Mouse (Mus musculus): ENCODE results near the gene Zdhhc7. TPM values are rescaled to one million over a fixed set of nuclear protein-coding genes. Genes with fewer than 3 reads are reported as not detected.

Gene Zdhhc7
- total RNA-seq, 1 experiment from 2014 or later, result 19.6 TPM

DNA sequence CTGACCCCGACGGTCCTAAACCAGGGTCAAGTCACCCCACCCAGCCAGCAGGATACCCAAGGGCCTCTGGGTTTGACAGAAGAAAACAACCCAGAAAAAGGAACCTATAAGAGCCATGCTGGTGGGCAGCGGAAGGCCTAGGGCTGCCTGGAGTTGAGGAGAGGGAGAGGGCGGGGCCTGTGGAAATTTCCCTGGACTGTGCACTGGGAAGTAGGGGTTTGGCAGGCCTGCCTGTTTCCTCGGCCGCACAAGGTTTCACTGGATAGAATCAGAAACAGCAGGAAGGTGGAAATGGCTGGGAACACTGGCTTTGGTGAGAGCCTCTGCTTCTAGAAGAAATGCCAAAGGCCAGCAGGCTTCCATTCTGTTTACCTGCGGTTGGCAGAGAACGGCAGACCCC, 28.5 kb downstream of the Zdhhc7 start:
- ATAC-seq (replicated peaks; ENCODE audit: low read depth, poor library complexity, severe bottlenecking), result no peak

DNA sequence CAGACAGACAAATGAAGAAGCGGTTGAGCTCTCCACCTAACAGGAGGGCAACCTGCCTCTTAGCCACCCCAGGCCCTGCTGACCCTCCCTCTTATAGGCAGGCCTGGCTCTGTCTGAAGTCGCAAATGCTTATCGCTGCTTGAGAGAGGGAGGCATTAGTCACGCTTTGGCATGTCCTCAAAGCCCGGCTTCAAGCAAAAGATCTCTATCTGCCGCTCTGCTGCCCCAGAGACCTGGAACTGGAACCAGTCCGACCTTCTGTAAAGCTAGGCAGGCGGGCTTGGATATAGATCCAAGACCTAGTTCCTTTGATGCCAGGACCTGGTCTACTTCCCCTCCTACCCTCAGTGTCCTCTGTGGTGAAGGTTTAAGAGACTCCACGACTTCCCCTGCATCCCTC, 29.0 kb downstream of the Zdhhc7 start:
- ATAC-seq (replicated peaks; ENCODE audit: low read depth, poor library complexity, severe bottlenecking), result no peak

DNA sequence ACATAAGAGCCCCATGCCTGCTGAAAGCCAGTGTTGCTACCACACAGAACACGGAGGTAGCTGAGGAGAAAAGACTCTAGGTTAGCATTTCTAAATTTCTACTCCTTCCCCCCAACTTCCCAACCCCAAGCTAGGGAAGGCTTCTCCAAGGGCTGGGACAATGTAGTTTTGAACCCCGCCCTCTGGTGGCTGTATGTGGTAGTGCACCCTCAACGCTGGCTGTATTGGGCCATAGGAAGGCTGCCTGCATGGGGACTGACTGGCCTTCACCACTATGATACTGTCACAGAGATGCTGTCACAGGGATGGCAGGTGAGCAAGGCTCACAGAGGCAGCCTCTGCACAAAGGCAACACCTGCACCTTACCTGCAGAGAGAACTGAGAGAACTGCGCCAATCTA, 29.6 kb downstream of the Zdhhc7 start:
- ATAC-seq (replicated peaks; ENCODE audit: low read depth, poor library complexity, severe bottlenecking), result peak; percentile 88

DNA sequence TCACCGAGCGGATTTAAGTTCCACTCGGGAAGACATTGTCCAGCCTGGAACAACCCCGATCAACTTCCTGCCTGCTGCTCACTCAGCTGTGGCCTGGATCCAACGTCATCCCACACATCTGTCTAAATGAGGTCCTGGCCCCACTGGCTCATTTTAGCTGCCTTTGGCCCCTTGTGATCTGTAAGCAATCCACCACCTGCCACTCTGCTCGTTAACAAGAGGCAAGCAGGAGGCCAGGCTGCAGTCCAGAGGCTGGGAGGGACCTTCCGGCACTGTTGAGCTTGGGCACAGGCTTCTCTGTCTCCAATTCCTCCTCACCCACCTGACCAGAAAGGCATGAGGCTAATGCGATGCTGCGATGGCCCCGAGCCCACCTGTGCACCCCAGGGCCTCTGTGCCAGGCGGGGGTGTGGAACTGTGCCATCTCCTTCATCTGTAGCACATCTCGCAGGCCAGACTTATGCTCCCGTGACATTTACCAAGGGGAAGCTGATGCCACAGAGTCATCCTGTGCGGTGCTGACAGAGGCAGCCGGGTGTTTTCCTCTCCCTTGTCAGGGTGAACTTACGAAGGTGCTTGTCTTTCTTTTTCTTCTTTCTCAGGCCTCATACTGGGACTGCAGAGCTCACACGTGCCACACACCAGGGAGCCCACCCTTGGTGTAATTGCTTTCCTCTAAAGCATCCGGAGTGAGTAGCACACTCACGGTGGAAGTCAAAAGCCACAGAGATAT, 33.2 kb downstream of the Zdhhc7 start:
- ATAC-seq (replicated peaks; ENCODE audit: low read depth, poor library complexity, severe bottlenecking), result no peak

DNA sequence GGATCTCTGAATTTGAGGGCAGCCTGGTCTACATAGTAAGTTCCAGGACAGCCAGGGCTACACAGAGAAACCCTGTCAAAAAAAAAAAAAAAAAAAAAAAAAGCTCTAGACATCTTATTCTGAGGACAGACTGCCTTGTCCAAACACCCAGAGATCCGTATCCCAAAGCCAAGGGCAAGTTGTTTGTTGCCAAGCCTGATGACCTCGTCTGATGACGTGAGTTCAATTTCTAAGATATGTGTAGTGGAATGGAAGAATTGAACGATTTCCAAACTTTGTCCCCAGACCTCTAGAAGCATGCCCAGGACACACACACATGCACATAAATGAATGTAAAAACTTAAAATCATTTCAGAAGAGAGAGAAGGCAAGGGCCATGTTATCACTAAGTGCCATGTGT, 35.1 kb downstream of the Zdhhc7 start:
- no peak for ATAC-seq (replicated peaks; ENCODE audit: low read depth, poor library complexity, severe bottlenecking)

DNA sequence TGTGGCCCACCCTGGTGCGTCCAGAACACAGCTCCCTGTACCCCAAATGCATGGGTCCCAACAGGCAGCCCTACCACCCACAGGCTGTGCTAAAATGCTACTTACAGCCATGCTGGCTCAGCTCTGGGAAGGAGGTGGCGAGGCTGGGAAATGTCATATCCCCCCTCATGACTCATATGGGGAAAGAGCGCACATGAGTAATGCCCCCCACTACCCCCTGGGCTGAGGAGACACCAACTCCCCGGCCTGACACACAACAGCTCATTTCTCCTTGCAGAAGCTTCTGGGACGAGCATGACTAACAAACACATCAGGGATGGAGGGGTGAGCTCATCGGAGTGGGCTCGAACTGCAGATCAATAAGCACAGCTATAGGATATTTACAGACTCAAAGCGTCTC, 35.7 kb downstream of the Zdhhc7 start:
- ATAC-seq (replicated peaks; ENCODE audit: low read depth, poor library complexity, severe bottlenecking), result no peak

DNA sequence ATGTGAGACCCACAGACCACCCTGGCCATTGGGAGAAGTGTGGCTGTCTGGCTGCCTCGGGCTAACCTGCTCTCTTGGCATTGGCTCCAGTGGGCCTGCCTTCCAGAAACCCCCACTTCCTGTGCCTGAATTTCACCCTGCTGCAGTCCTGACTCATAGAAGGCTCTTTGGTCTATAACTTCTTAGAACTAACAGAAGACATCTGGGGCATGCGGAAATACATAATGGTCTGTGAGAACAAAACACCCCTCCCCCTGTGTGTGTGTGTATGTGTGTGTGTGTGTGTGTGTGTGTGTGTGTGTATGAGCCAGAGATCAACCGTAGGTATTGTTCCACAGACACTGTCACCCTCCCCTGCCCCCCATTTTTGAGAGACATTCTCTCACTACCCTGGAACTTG, 38.0 kb downstream of the Zdhhc7 start:
- ATAC-seq (replicated peaks; ENCODE audit: low read depth, poor library complexity, severe bottlenecking), result no peak

DNA sequence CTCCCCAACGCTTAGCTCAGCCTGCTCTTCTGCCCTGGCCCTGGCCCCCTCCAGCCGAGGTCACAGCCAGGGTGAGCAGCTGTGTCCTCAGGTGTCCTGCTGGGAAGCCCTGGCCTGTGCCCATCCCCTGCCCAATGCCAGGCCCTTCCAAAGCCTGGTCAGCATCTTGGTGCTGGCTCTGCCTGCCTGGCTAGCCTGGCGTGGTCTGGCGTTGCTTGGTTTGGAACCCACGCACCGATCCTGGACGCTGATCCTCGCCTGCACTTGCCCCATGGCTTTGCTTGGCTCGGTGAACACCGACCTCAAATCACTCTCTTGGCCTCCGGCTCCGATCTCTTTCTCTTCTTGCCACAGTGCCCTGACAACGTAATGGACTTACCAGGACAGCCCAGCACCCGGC, 38.5 kb downstream of the Zdhhc7 start:
- no peak for ATAC-seq (replicated peaks; ENCODE audit: low read depth, poor library complexity, severe bottlenecking)

DNA sequence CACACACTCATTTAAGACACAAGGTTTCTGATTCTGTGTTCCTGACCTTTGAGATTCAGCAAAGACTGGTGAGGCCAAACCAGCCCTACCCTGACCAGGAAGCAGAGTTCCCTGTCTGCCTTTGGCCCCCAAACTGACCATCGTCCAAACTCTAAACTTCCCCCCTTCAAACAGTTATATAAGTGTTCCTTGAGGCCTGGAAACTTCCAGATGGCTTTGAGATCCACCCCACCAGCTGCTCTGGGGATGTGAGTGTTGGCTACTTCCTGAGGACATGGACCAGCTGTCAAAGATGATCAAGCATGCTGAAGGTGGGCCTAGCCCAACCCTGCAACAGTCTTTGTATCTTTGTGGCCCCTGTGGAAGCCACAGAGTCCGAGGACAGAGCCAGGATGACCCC, 44.2 kb downstream of the Zdhhc7 start:
- ATAC-seq (replicated peaks; ENCODE audit: low read depth, poor library complexity, severe bottlenecking), result no peak

DNA sequence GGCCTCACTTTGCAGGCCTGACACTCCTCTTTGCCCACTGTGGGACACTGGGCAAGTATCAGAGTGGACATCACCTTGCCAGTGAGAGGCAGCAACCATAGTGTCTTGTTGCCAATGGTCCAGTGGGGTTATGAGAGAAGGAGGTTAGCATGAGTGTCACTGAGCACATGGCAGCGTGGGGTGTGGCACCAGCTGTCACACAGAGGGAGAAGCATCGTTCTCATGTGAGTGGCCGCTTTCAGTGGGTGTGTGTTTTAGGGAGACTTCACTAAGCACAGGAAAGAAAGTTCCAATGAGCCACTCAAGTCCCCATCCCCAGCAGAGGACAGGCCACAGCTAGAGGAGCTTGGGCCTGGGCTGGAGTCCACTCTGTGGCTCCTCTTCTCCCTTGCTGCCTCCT, 46.4 kb downstream of the Zdhhc7 start:
- no peak for ATAC-seq (replicated peaks; ENCODE audit: low read depth, poor library complexity, severe bottlenecking)

DNA sequence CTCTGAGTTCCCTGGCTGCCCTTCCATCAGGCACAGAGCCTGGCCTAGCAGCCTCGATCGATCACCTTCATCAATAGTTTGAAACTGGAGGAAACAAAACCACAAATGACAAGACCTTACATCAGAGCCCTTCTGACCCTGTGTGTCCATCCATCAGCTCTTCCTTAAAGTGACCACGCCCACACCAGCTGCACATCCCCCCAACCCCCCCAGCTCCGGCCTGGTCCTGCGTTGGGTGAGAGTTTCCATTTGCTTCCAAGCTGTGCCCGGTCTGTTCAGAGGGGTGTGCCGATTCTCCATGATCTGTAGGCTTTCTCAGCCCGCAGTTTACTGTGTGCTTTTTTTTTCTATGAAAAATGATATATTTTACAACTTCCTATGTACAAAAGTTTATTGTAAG, 49.0 kb downstream of the Zdhhc7 start:
- ATAC-seq (replicated peaks; ENCODE audit: low read depth, poor library complexity, severe bottlenecking), result no peak

DNA sequence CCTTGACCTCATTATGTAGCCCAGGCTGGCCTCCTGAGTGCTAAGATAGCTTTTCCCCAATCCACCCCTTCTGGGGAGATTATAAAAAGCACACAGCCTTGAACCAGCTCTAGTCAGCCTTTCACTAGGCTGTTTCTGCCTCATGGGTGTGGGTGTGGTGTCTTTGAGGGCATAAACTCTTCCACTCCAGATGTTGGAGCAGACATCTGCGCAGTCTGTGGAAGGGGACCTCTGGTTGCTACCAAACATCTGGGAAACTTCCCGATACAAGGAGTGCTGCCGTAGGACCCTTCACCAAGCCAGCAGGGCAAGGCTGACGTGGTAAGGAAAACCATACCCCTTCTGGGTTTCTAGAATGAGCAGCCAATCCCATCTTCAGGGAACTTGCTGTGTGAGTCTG, 49.4 kb downstream of the Zdhhc7 start:
- ATAC-seq (replicated peaks; ENCODE audit: low read depth, poor library complexity, severe bottlenecking), result no peak

DNA sequence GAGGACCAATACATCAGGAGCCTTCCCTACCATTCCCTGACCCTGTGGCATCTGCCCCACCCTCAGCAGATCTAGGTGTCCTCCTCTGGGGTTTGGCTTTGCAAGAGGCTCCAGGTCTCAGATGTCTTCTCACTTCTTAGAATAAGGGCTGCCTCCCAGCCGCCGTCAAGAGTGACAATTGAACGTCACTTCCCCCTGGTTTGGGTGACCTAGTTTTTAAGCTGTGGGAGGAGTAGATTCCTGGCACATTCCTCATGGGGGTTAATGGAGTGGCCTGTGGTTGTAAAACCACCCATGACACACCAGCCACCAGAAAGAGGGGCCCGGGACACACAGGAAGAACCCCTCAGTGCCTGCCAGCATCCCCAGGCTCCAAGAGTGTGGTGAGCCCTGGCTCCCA, 50.3 kb downstream of the Zdhhc7 start:
- peak; percentile 45 for ATAC-seq (replicated peaks; ENCODE audit: low read depth, poor library complexity, severe bottlenecking)

DNA sequence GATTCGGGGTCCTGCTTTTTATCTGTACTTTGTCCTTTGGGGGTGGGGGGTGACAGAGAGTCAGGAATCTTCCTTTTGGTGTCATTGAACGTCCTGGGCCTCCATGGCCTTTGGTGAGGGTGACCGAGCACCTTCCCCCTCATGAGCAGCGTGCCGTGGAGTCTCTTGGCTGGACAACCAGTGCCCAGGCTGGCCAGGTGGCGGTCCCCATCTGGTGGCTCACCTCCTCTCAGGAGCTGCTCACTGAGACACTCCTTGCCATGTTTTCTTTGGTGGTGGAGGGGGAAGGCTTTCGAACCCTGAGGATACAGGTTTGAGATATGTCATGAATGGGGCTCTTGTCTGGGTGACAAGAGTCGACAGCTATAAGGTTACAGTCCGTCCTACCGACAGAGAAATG, 50.9 kb downstream of the Zdhhc7 start:
- ATAC-seq (replicated peaks; ENCODE audit: low read depth, poor library complexity, severe bottlenecking), result peak; percentile 28

DNA sequence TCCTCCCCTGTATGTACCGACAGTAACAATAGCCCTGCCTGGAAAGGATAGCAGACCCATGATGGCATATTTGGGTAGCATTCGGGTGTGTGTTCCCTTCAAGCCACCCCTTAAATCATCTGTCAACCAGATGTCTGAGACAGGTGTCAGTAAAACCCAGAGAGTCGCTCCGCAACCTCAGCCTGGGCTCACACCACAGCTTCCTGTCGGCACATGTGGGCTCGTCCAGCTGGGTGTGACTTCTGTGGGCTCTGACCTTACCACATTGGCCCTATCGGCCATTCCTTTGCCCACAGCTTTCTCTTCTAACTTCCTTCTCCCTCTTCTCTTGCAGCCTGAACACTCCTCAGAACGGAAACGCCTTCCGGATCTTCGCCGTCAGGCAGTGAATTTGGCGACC, 51.3 kb downstream of the Zdhhc7 start:
- peak; percentile 86 for ATAC-seq (replicated peaks; ENCODE audit: low read depth, poor library complexity, severe bottlenecking)

DNA sequence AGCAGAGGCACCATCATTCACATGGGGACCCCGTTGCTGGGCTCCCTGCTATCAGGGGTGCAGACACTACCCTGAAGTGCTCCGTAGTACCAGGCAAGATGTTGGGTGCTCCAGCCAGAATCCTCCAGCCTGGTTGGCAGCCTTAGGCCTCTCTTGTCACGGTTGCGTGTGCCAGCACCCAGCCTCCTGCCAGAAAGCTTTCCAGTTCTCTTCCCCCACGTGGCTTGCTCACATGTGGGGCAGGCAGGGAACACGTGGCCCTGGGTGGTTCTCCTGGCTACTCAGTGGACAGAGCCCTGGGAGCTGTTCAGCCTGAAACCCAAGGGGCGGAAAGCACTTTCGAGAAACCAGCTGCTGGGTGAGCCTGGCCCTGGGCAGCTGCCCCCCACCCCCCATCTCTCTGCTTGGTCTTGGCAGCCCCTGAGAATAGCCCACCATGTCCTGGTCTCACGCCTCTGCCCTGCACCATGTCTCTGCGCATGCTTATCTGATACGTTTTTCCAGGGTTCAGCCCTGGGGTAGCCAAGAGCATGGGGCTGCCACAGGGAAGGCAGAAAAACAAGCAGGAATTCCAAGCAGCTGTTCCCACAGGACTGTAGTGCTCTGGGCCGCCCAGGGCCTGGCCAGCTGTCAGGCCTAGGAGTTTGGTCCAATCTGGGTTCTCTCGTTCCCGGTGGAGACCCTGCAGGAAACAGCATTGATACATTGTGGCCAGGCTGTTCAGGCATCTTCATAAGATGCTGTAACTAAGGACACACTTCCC, 54.8 kb downstream of the Zdhhc7 start:
- no peak for ATAC-seq (replicated peaks; ENCODE audit: low read depth, poor library complexity, severe bottlenecking)

DNA sequence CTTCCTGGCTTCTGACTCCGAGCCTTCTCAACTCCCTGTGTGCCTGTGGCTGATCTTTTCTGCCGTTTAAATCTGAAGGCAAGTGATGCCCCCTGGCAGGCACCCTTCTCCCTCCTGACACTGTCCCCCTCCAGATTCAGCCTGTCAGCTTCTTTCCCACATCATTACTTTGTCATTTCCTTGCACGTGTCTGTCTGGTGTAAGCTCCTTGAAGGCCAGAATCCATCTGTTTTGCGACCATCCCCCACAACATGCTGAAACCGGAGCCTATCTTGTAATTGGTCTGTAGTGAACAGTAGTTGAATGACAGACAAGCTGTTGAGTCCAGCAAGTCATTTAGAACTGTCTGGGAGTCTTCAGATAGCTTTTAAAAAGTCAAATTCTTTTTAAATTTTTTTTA, 55.8 kb downstream of the Zdhhc7 start:
- ATAC-seq (replicated peaks; ENCODE audit: low read depth, poor library complexity, severe bottlenecking), result no peak

DNA sequence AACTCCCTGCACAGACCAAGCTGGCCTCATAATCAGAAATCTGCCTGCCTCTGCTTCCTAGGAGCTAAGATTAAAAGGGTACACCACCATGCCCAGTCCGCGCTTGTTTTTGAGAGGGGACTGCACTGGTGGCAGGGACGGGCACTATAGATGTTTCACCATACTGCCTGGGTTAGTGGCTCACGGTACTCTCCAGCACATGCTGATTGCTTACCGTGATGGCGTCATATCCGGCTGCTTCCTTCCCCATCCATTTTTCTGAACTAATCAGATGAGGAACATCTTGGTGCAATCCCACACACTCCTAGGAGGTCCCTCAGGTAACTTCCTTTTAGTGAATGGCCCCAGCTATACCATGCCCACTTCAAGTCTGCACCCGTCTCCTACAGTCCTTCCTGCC, 56.4 kb downstream of the Zdhhc7 start:
- ATAC-seq (replicated peaks; ENCODE audit: low read depth, poor library complexity, severe bottlenecking), result no peak

DNA sequence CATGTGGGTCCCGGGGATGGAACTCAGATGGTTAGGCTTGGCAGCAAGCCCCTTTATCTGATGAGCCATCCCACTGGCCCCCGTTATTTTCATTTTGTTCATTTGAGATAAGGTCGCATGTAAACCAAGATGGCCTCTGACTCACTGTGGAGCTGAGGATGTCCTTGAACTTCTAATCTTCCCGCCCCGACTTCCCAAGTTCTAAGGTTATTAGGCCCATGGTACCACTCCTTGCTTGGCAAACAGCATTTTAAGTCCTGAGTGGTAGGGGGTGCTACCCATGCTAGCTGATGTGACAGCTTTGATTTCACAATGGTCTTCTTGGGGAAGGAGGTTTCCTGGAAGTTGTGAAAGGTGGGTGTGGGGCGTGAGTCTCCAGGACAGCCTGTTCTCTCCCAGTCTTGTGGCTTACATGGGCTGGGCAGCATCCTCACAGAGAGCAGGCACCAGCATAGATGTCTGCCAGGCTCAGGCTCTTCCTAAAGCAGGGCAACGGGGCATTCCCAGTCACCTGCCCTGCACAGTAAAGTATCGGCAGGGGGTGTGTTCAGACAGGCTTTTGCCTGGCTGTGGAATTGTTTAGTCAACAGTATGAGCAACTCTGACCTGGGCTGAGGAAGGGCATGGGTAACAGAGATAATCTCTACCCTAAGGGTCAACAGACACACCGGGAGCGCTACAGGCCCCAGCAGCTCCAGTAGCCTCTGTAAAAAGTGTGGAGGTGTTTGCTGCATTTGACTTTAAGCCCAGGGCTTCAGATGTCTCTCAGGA, 58.6 kb downstream of the Zdhhc7 start:
- peak; percentile 26; the same call in 1 of the 2 replicates for ATAC-seq (replicated peaks; ENCODE audit: low read depth, poor library complexity, severe bottlenecking)

DNA sequence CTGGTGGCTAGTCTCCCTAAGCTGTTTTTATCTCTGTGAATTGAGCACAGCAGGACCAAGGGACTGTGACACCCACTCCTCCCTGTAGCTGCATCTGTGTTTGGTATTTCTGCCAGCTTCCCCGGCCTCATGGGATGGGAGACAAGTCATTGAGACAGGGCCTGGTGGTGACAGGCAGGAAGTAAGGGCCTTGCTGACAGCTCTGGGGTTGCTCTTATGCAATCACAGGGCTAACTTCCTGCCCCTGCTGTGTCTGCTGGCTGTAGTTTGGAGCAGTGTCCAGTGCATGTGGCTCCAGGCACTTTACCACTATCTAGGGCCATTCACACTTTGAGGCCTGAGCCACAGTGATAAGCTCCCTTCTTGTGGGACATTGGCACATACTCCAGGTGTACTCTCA, 60.4 kb downstream of the Zdhhc7 start:
- peak; percentile 92 for ATAC-seq (replicated peaks; ENCODE audit: low read depth, poor library complexity, severe bottlenecking)

DNA sequence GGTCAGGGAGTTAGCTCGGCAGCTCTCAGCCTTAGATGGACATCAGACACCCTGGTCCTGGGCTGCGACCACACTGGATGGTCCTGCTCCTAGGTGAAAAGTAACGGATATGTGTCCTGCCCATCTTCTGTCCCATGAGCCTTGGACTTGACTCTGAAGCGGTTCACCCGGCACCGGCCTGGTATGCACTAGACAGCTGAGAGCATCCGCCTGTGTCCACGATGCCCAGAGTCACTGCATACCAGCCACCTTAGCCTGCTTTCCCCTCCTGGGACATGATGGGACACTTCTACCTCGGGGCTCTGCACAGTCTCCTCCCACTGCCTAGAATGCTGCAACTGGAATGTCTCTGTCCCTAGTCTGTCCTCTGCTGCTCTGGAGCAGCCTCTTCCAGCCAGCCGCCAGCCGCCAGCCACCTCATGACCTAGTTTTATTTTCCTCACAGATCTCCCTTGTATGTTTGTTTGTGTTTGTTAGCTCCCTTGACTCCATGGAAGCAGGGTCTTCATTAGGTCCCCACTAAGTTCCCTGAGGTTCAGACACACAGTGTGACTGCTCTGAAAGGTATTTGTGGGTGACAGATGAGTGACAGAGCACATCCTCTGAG, 61.9 kb downstream of the Zdhhc7 start:
- ATAC-seq (replicated peaks; ENCODE audit: low read depth, poor library complexity, severe bottlenecking), result no peak

Measured in common myeloid progenitor, adult 5-6 weeks (primary cell).